Mouse (Mus musculus): ENCODE measurements around the gene Csnk1g2. TPM values are rescaled to one million over a fixed set of nuclear protein-coding genes. Genes with fewer than 3 reads are reported as not detected.

The Csnk1g2 gene
- 183 and 235 TPM in 2 replicates for polyA plus RNA-seq (2012; rRNA removed; ENCODE audit: low replicate concordance)

DNA sequence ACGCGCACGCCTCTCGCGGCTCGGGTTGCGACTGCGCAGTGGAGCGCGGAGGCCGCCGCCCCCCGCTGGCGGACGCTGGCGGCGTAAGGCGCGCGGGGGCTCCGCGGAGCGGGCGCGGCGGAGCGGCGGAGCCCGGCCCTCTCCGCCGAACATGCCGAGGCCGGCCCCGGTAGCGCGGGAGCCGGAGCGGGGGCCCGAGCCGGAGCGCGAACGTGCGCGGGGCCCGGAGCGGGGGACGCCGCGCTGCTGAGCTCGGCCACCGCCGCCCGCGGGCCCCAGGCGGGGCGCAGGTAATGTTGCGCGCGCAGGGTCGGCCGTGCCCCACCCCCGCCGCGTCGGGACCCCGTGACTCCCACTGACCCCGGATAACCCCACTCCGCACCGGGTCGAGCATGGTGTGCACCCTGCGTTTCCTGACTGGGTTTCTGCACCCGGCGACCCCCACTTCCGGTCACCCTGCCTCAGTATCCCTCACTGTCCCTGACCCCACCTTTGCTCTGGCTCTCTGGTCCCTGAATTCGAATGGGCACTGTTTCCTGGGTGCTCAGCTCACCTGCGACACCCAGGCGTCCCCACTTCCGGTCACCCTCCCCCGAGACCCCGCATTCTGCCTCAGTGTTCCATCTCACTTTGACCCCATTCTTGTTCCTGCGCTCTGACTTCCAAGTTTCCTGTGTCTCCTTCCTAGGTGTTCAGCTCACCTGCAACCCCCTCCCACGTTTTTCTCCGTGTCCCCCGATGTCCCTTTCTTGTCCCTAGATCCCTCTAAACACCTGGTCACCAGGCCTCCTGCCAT is at the start of gene Csnk1g2:
Gene Csnk1g2, plus strand, starts transcription at position 178 of the 796 bp plus-strand sequence.

DNA sequence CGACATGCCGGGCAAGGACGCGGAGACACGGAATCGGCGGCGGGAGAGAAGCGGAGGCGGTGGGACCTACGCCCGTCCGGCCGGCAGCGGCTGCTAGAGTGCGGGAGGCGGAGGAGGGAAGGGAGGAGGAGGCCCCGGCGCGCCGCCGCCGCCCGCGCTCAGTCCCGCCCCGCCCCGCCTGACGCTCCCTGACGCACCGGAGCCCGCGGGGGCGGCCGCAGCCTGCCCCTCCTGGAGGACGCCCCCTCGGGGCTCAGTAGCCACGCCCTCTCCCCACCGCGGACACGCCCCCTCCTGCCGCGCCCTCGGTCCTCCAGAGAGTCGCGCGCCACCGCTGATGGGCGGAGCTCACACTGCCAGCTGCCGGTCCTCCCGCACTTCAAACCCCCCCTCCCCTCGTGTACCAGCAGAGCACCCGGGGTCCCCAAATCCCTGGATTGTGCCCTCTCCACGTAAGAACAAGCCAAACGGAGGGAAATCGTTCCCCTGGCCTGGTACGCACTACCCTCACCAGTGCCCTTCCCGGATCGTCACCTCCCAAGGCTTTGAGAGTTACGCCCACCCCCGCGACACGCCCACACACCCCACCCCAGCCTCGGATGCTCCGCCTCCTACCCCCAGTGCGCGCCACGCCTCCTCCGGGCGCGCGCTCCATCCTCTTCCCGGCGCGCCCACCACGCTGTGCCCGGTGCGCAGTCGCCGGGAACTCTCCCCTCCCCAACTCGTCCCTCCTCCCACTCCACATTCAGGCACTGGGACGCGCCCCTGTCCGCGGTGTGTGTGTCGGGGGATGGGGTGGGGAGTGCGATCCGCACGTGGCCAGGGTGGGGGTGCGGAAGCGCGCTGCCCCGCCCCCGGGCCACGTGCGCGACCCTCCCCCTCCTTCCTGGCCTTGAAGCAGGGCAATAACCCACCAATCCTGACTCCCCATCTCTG is 45.2 kb upstream of the Csnk1g2 start, which contains the start of gene Klf16:
Gene Klf16, minus strand, starts transcription at position 127 of the 936 bp plus-strand sequence.

GRCm38 (mm10) chr10:80589879-80590854 is 32.5 kb upstream of the Csnk1g2 start, which contains the start of gene Abhd17a:
Gene Abhd17a, minus strand, starts transcription at chr10:80590341.

GRCm38 (mm10) chr10:80602698-80603325 is 19.8 kb upstream of the Csnk1g2 start, which contains the start of the genes Scamp4 and Adat3:
Gene Scamp4, plus strand, starts transcription at chr10:80602872.
Gene Adat3, plus strand, starts transcription at chr10:80602880.

DNA sequence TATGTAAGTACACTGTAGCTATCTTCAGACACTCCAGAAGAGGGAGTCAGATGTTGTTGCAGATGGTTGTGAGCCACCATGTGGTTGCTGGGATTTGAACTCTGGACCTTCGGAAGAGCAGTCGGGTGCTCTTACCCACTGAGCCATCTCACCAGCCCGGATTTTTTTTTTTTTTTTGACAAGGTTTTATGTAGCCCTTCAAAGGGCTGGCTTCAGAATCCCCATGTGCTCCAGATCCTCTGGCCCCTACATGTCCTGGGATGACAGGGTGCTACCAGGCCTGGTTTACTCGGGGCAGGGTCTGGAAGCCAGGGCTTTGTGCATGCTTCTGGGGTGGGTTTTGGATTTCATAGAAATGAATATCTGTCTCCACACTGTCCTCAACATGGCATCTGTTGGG is 16.9 kb upstream of the Csnk1g2 start, which contains the start of gene Gm49322:
Gene Gm49322, plus strand, starts transcription at position 301 of the 400 bp plus-strand sequence.

GRCm38 (mm10) chr10:80656863-80657623 is 34.4 kb downstream of the Csnk1g2 start, which contains the start of gene Btbd2:
Gene Btbd2, minus strand, starts transcription at chr10:80657071.

DNA sequence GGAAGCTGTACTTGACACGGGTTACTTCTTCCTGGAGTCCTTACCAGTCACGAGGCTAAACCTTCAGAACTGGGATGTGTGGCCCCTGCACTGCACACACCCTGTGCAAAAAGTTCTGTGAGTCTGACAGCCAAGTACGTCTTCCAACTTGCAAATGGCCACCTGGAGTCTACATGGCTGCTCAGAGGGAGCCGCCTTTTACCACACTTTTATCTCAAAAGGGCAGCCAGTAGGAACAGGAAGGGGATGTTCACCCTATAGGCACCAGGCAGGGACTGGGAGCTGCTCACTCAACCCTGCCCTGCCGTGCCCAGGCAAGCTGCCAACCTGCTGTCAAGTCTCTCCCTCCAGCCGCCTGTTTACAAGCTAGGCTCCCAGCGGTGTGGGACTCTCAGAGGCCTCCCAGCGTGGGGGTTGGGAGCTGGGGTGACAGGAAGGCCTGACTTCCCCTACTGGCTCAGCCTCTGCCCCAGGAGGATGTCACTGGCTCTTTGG is 55.4 kb downstream of the Csnk1g2 start, which contains the start of gene Mknk2:
Gene Mknk2, minus strand, starts transcription at position 171 of the 495 bp plus-strand sequence.

Other genes starting within 250 kb of the Csnk1g2 start
- 9.5 and 41.0 TPM in 2 replicates for gene Mex3d, start 235.2 kb upstream of the Csnk1g2 start, polyA plus RNA-seq (2012; rRNA removed; ENCODE audit: low replicate concordance)
- 145 and 199 TPM in 2 replicates for gene Mbd3, start 223.3 kb upstream of the Csnk1g2 start, polyA plus RNA-seq (2012; rRNA removed; ENCODE audit: low replicate concordance)
- gene Uqcr11, start 216.0 kb upstream of the Csnk1g2 start, polyA plus RNA-seq (2012; rRNA removed; ENCODE audit: low replicate concordance) = 2,303 and 2,715 TPM in 2 replicates
- 56.2 and 124 TPM in 2 replicates for gene Tcf3, start 189.2 kb upstream of the Csnk1g2 start, polyA plus RNA-seq (2012; rRNA removed; ENCODE audit: low replicate concordance)
- not detected in 2 replicates for gene Onecut3, start 128.0 kb upstream of the Csnk1g2 start, polyA plus RNA-seq (2012; rRNA removed; ENCODE audit: low replicate concordance)
- 0.03 and 0.06 TPM in 2 replicates for gene Atp8b3, start 83.7 kb upstream of the Csnk1g2 start, polyA plus RNA-seq (2012; rRNA removed; ENCODE audit: low replicate concordance)
- 36.1 and 53.1 TPM in 2 replicates for gene Rexo1, start 61.3 kb upstream of the Csnk1g2 start, polyA plus RNA-seq (2012; rRNA removed; ENCODE audit: low replicate concordance)
- 13.1 and 28.3 TPM in 2 replicates for gene Klf16, start 45.5 kb upstream of the Csnk1g2 start, polyA plus RNA-seq (2012; rRNA removed; ENCODE audit: low replicate concordance)
- gene Abhd17a, start 32.5 kb upstream of the Csnk1g2 start, polyA plus RNA-seq (2012; rRNA removed; ENCODE audit: low replicate concordance) = 199 and 204 TPM in 2 replicates
- gene Scamp4, start 20.0 kb upstream of the Csnk1g2 start, polyA plus RNA-seq (2012; rRNA removed; ENCODE audit: low replicate concordance) = 107 and 129 TPM in 2 replicates
- gene Adat3, start 20.0 kb upstream of the Csnk1g2 start, polyA plus RNA-seq (2012; rRNA removed; ENCODE audit: low replicate concordance) = 9.4 and 12.8 TPM in 2 replicates
- gene Gm49322, start 16.8 kb upstream of the Csnk1g2 start, polyA plus RNA-seq (2012; rRNA removed; ENCODE audit: low replicate concordance) = 1.6 and 3.7 TPM in 2 replicates
- 80.1 and 107 TPM in 2 replicates for gene Btbd2, start 34.2 kb downstream of the Csnk1g2 start, polyA plus RNA-seq (2012; rRNA removed; ENCODE audit: low replicate concordance)
- gene Mknk2, start 55.3 kb downstream of the Csnk1g2 start, polyA plus RNA-seq (2012; rRNA removed; ENCODE audit: low replicate concordance) = 507 and 1,079 TPM in 2 replicates
- gene Mob3a, start 79.1 kb downstream of the Csnk1g2 start, polyA plus RNA-seq (2012; rRNA removed; ENCODE audit: low replicate concordance) = 43.3 and 51.8 TPM in 2 replicates
- gene Izumo4, start 79.3 kb downstream of the Csnk1g2 start, polyA plus RNA-seq (2012; rRNA removed; ENCODE audit: low replicate concordance) = 61.1 and 73.0 TPM in 2 replicates
- 155 and 208 TPM in 2 replicates for gene Ap3d1, start 119.4 kb downstream of the Csnk1g2 start, polyA plus RNA-seq (2012; rRNA removed; ENCODE audit: low replicate concordance)
- gene Dot1l, start 132.4 kb downstream of the Csnk1g2 start, polyA plus RNA-seq (2012; rRNA removed; ENCODE audit: low replicate concordance) = 17.0 and 39.8 TPM in 2 replicates
- gene Sf3a2, start 175.4 kb downstream of the Csnk1g2 start, polyA plus RNA-seq (2012; rRNA removed; ENCODE audit: low replicate concordance) = 24.0 and 43.6 TPM in 2 replicates
- gene Plekhj1, start 175.8 kb downstream of the Csnk1g2 start, polyA plus RNA-seq (2012; rRNA removed; ENCODE audit: low replicate concordance) = 44.8 and 76.1 TPM in 2 replicates
- 0.44 and 0.53 TPM in 2 replicates for gene Amh, start 182.4 kb downstream of the Csnk1g2 start, polyA plus RNA-seq (2012; rRNA removed; ENCODE audit: low replicate concordance)
- 0.21 and 0.96 TPM in 2 replicates for gene Jsrp1, start 190.7 kb downstream of the Csnk1g2 start, polyA plus RNA-seq (2012; rRNA removed; ENCODE audit: low replicate concordance)
- gene Oaz1, start 203.8 kb downstream of the Csnk1g2 start, polyA plus RNA-seq (2012; rRNA removed; ENCODE audit: low replicate concordance) = 919 and 1,058 TPM in 2 replicates
- gene Lingo3, start 221.2 kb downstream of the Csnk1g2 start, polyA plus RNA-seq (2012; rRNA removed; ENCODE audit: low replicate concordance) = 0.03 TPM in 1 of 2 replicates, not detected in the other
- gene Lsm7, start 232.4 kb downstream of the Csnk1g2 start, polyA plus RNA-seq (2012; rRNA removed; ENCODE audit: low replicate concordance) = 86.7 and 136 TPM in 2 replicates
- 62.5 and 116 TPM in 2 replicates for gene Sppl2b, start 232.4 kb downstream of the Csnk1g2 start, polyA plus RNA-seq (2012; rRNA removed; ENCODE audit: low replicate concordance)
- gene Tmprss9, start 249.0 kb downstream of the Csnk1g2 start, polyA plus RNA-seq (2012; rRNA removed; ENCODE audit: low replicate concordance) = 0.07 and 0.36 TPM in 2 replicates

Measured in subcutaneous adipose tissue, adult 2 months (tissue).